Mouse (Mus musculus) layer of hippocampus, postnatal 10 days (tissue): Measurements from ENCODE around the gene Prickle2. TPM values are rescaled to one million over a fixed set of nuclear protein-coding genes. Genes with fewer than 3 reads are reported as not detected.

Experiments used
- DNase-seq, 2 experiments: peaks; one replicate each; pipeline ENCODE4 v3.0.0; 2021; ENCODE audit warnings: low spot score in 2 of 2
- total RNA-seq, 2 experiments: library from RNA; stranded (reverse); gene quantifications; 2 replicates each; pipeline ENCODE4 v1.2.3; 2021

Prickle2 gene
- total RNA-seq, 2 experiments from 2014 or later, result 118 to 121 TPM

- no peak for DNase-seq
These were observed 247.9 kb downstream of the Prickle2 start for GRCm38 (mm10) chr6:92458026-92458425.

- no peak for DNase-seq
These were observed 254.5 kb downstream of the Prickle2 start for GRCm38 (mm10) chr6:92451421-92451820.

- DNase-seq, result no peak
These were observed 256.0 kb downstream of the Prickle2 start for GRCm38 (mm10) chr6:92449956-92450355.

- DNase-seq, result no peak
These were observed 259.3 kb downstream of the Prickle2 start for GRCm38 (mm10) chr6:92446662-92447061.

- peak in 1 of 2 experiments; percentile 38 for DNase-seq
These were observed 264.8 kb downstream of the Prickle2 start for GRCm38 (mm10) chr6:92441205-92441604.

GRCm38 (mm10) chr6:92440251-92440650, 265.7 kb downstream of the Prickle2 start:
- DNase-seq, result no peak

GRCm38 (mm10) chr6:92432146-92432545, 273.8 kb downstream of the Prickle2 start:
- DNase-seq, result no peak

- DNase-seq, result no peak
These were observed 278.4 kb downstream of the Prickle2 start for GRCm38 (mm10) chr6:92427406-92428171.

- DNase-seq, result no peak
These were observed 280.1 kb downstream of the Prickle2 start for GRCm38 (mm10) chr6:92425901-92426300.

GRCm38 (mm10) chr6:92425476-92425875, 280.5 kb downstream of the Prickle2 start:
- DNase-seq, result no peak

GRCm38 (mm10) chr6:92424991-92425390, 281.0 kb downstream of the Prickle2 start:
- no peak for DNase-seq

GRCm38 (mm10) chr6:92422286-92422685, 283.7 kb downstream of the Prickle2 start:
- peak in 1 of 2 experiments; percentile 50 for DNase-seq

GRCm38 (mm10) chr6:92420106-92420505, 285.8 kb downstream of the Prickle2 start:
- DNase-seq, result no peak

- no peak for DNase-seq
These were observed 290.6 kb downstream of the Prickle2 start for GRCm38 (mm10) chr6:92415405-92415755.

GRCm38 (mm10) chr6:92414478-92415404, 291.2 kb downstream of the Prickle2 start:
- DNase-seq, result no peak

- DNase-seq, result no peak
These were observed 292.0 kb downstream of the Prickle2 start for GRCm38 (mm10) chr6:92413982-92414381.

- no peak for DNase-seq
These were observed 296.2 kb downstream of the Prickle2 start for GRCm38 (mm10) chr6:92409788-92410187.

- DNase-seq, result no peak
These were observed 298.7 kb downstream of the Prickle2 start for GRCm38 (mm10) chr6:92407259-92407658.

- DNase-seq, result no peak
These were observed 300.4 kb downstream of the Prickle2 start for GRCm38 (mm10) chr6:92405571-92405970.

GRCm38 (mm10) chr6:92397876-92398275, 308.1 kb downstream of the Prickle2 start:
- no peak for DNase-seq

- DNase-seq, result no peak
These were observed 310.4 kb downstream of the Prickle2 start for GRCm38 (mm10) chr6:92395556-92395955.

GRCm38 (mm10) chr6:92395143-92395542, 310.8 kb downstream of the Prickle2 start:
- DNase-seq, result no peak
